16 mouse cellular contexts compared by ENCODE assay signal in genomic region chr10:25584899-25585298, GRCm38 (mm10). TPM values are rescaled to one million over a fixed set of nuclear protein-coding genes. Genes with fewer than 3 reads are reported as not detected.
DNase-seq lines count a peak whose midpoint lies in the region; ATAC-seq and TF ChIP-seq lines count a peak whose summit lies in the region.
"Had no signal": no experiment of that assay in that cellular context is flagged by ENCODE, and none has a peak within 500 bp of the region (broad histone marks: within the 10 kb centered on the region; RNA-seq: fewer than 3 reads in every experiment).

No protein-coding gene starts in this region.

- no peaks in the 10 kb centered on the region for H3K9me3 ChIP-seq in forebrain, postnatal 0 days (ENCODE audit: low read length)
- no peaks in the 10 kb centered on the region for H3K9me3 ChIP-seq in forebrain, embryonic 11.5 days (ENCODE audit: control insufficient read depth, low read length)
- no peaks in the 10 kb centered on the region for H3K9me3 ChIP-seq in midbrain, embryonic 14.5 days (ENCODE audit: control insufficient read depth, low read length)
- no peaks in the 10 kb centered on the region for H3K9me3 ChIP-seq in midbrain, embryonic 11.5 days (ENCODE audit: control insufficient read depth, low read length)
- H3K9me3 ChIP-seq in midbrain, embryonic 15.5 days: no peaks in the 10 kb centered on the region
- H3K9me3 ChIP-seq: heart, embryonic 13.5 days; liver, embryonic 13.5 days had no signal

- no peaks in the 10 kb centered on the region for H3K4me1 ChIP-seq in forebrain, postnatal 0 days (ENCODE audit: insufficient read depth)
- H3K4me1 ChIP-seq in forebrain, embryonic 11.5 days (replicated peaks; ENCODE audit: control insufficient read depth, insufficient read depth, low read length): no peaks in the 10 kb centered on the region
- no peaks in the 10 kb centered on the region for H3K4me1 ChIP-seq in midbrain, embryonic 14.5 days (ENCODE audit: control insufficient read depth, insufficient read depth, low read length)
- no peaks in the 10 kb centered on the region for H3K4me1 ChIP-seq in midbrain, embryonic 11.5 days (ENCODE audit: control insufficient read depth, insufficient read depth, low read length)
- no peaks in the 10 kb centered on the region for H3K4me1 ChIP-seq in midbrain, embryonic 15.5 days
- H3K4me1 ChIP-seq: heart, embryonic 13.5 days; liver, embryonic 13.5 days had no signal

- no peak overlapping the region for H3K4me2 ChIP-seq in forebrain, postnatal 0 days (ENCODE audit: low read depth)
- no peak overlapping the region for H3K4me2 ChIP-seq in forebrain, embryonic 11.5 days (ENCODE audit: low read depth, low read length, severe bottlenecking)
- no peak overlapping the region for H3K4me2 ChIP-seq in midbrain, embryonic 14.5 days (ENCODE audit: low read length)
- no peak overlapping the region for H3K4me2 ChIP-seq in midbrain, embryonic 11.5 days
- no peak overlapping the region for H3K4me2 ChIP-seq in midbrain, embryonic 15.5 days
- H3K4me2 ChIP-seq: heart, embryonic 13.5 days; liver, embryonic 13.5 days had no signal

- DNase-seq in forebrain, postnatal 0 days: peak; percentile 8
- no peak for DNase-seq in forebrain, embryonic 11.5 days (ENCODE audit: low spot score)
- DNase-seq in midbrain, embryonic 14.5 days: peak; percentile 2
- DNase-seq in midbrain, embryonic 11.5 days (ENCODE audit: low spot score, missing footprints): no peak
- DNase-seq in gastrocnemius, adult 2 months: peak; percentile 70
- peak; percentile 10 to 19 for DNase-seq in layer of hippocampus, postnatal 36 days
- no peak for DNase-seq in T-cell, adult 2 months (ENCODE audit: low spot score)
- DNase-seq: kidney, adult 18-20 months; liver, embryonic 13.5 days; thymus, adult 18-20 months had no signal

- no peak for TF ChIP-seq CTCF in forebrain, postnatal 0 days (IDR thresholded peaks at IDR 0.05; ENCODE audit: low read depth)
- no peak for TF ChIP-seq CTCF in gastrocnemius, adult 2 months (IDR thresholded peaks at IDR 0.05)

- no peak overlapping the region for H3K27ac ChIP-seq in forebrain, postnatal 0 days (ENCODE audit: low read depth, low read length)
- H3K27ac ChIP-seq in forebrain, embryonic 11.5 days (ENCODE audit: low read depth, low read length): no peak overlapping the region
- H3K27ac ChIP-seq in midbrain, embryonic 14.5 days (replicated peaks; ENCODE audit: low read depth, low read length): no peak overlapping the region
- no peak overlapping the region for H3K27ac ChIP-seq in midbrain, embryonic 11.5 days (ENCODE audit: low read depth, low read length)
- no peak overlapping the region for H3K27ac ChIP-seq in gastrocnemius, adult 2 months
- H3K27ac ChIP-seq in midbrain, embryonic 15.5 days: no peak overlapping the region
- H3K27ac ChIP-seq: heart, embryonic 13.5 days; liver, embryonic 13.5 days; macrophage had no signal

- no peaks in the 10 kb centered on the region for H3K36me3 ChIP-seq in forebrain, postnatal 0 days (ENCODE audit: insufficient read depth)
- no peaks in the 10 kb centered on the region for H3K36me3 ChIP-seq in forebrain, embryonic 11.5 days (ENCODE audit: control insufficient read depth, insufficient read depth, low read length)
- H3K36me3 ChIP-seq in midbrain, embryonic 14.5 days (ENCODE audit: control insufficient read depth, insufficient read depth, low read length): no peaks in the 10 kb centered on the region
- H3K36me3 ChIP-seq in midbrain, embryonic 11.5 days (ENCODE audit: control insufficient read depth, insufficient read depth, low read length): no peaks in the 10 kb centered on the region
- no peaks in the 10 kb centered on the region for H3K36me3 ChIP-seq in midbrain, embryonic 15.5 days (replicated peaks)
- H3K36me3 ChIP-seq: heart, embryonic 13.5 days; liver, embryonic 13.5 days had no signal

- no peak overlapping the region for H3K4me3 ChIP-seq in forebrain, postnatal 0 days (ENCODE audit: low read depth, low read length)
- no peak overlapping the region for H3K4me3 ChIP-seq in forebrain, embryonic 11.5 days (ENCODE audit: low read depth, low read length)
- no peak overlapping the region for H3K4me3 ChIP-seq in midbrain, embryonic 14.5 days (replicated peaks; ENCODE audit: low read depth, low read length)
- no peak overlapping the region for H3K4me3 ChIP-seq in midbrain, embryonic 11.5 days (ENCODE audit: low read depth, low read length)
- H3K4me3 ChIP-seq in gastrocnemius, adult 2 months: no peak overlapping the region
- H3K4me3 ChIP-seq in midbrain, embryonic 15.5 days: no peak overlapping the region
- H3K4me3 ChIP-seq: heart, embryonic 13.5 days; liver, embryonic 13.5 days had no signal

- ATAC-seq in forebrain, postnatal 0 days: no peak
- ATAC-seq in forebrain, embryonic 11.5 days (replicated peaks; ENCODE audit: low FRiP score): no peak
- no peak for ATAC-seq in midbrain, embryonic 14.5 days (ENCODE audit: low FRiP score, low TSS enrichment)
- no peak for ATAC-seq in midbrain, embryonic 11.5 days (ENCODE audit: low FRiP score)
- ATAC-seq in midbrain, embryonic 15.5 days (replicated peaks): no peak

- H3K9ac ChIP-seq in forebrain, postnatal 0 days: no peak overlapping the region
- no peak overlapping the region for H3K9ac ChIP-seq in forebrain, embryonic 11.5 days (ENCODE audit: low read length)
- H3K9ac ChIP-seq in midbrain, embryonic 14.5 days (replicated peaks; ENCODE audit: low read length): no peak overlapping the region
- no peak overlapping the region for H3K9ac ChIP-seq in midbrain, embryonic 11.5 days (ENCODE audit: low read length)
- H3K9ac ChIP-seq in midbrain, embryonic 15.5 days: no peak overlapping the region
- H3K9ac ChIP-seq: heart, embryonic 13.5 days; liver, embryonic 13.5 days had no signal

- intact Hi-C loops in gastrocnemius, adult 2 months (cut with DNase I): no loop called here

- 73% methylated on average over 6 of the region's 6 CpGs for WGBS in forebrain, postnatal 0 days
- 95% methylated on average over 6 of the region's 6 CpGs for WGBS in forebrain, embryonic 11.5 days
- 94% methylated on average over 6 of the region's 6 CpGs for WGBS in midbrain, embryonic 14.5 days
- whole genome bisulfite sequencing in midbrain, embryonic 11.5 days: 91% methylated on average over 6 of the region's 6 CpGs
- 95% methylated on average over 6 of the region's 6 CpGs for WGBS in midbrain, embryonic 15.5 days

- no peaks in the 10 kb centered on the region for H3K27me3 ChIP-seq in forebrain, postnatal 0 days (ENCODE audit: insufficient read depth, low read length)
- no peaks in the 10 kb centered on the region for H3K27me3 ChIP-seq in forebrain, embryonic 11.5 days (ENCODE audit: control insufficient read depth, insufficient read depth, low read length)
- no peaks in the 10 kb centered on the region for H3K27me3 ChIP-seq in midbrain, embryonic 14.5 days (ENCODE audit: control insufficient read depth, insufficient read depth, low read length)
- H3K27me3 ChIP-seq in midbrain, embryonic 11.5 days (ENCODE audit: control insufficient read depth, insufficient read depth, low read length): no peaks in the 10 kb centered on the region
- no peaks in the 10 kb centered on the region for H3K27me3 ChIP-seq in midbrain, embryonic 15.5 days (replicated peaks)
- H3K27me3 ChIP-seq: CH12.LX; heart, embryonic 13.5 days; liver, embryonic 13.5 days had no signal

RNA-seq across cellular contexts. Expression of gene Smlr1, which starts 48.8 kb away (rescaled TPM):
- total RNA-seq in forebrain, postnatal 0 days (2014; rRNA removed): not detected in 2 replicates
- polyA plus RNA-seq in forebrain, postnatal 0 days (2015; fragmentation: Nextera tagmentation; extraction: Ambion mirVana): not detected in 2 replicates
- not detected in 2 replicates for polyA plus RNA-seq in forebrain, embryonic 11.5 days (2014; fragmentation: Nextera tagmentation; extraction: Ambion mirVana)
- polyA plus RNA-seq in midbrain, embryonic 14.5 days (2014; fragmentation: Nextera tagmentation; extraction: Ambion mirVana): not detected in 2 replicates
- polyA plus RNA-seq in midbrain, embryonic 11.5 days (2014; fragmentation: Nextera tagmentation; extraction: Ambion mirVana): not detected in 2 replicates
- not detected for total RNA-seq in gastrocnemius, adult 2 months (2021)
- not detected for total RNA-seq in layer of hippocampus, postnatal 36 days (2021)
- polyA plus RNA-seq in midbrain, embryonic 15.5 days (2015; fragmentation: Nextera tagmentation; extraction: Ambion mirVana): not detected in 2 replicates
- total RNA-seq: CH12.LX; left cerebral cortex, adult 18-20 months had no signal
- polyA plus RNA-seq: heart, embryonic 13.5 days; macrophage; neural tube, embryonic 11.5 days had no signal

Comparison
In these comparisons a context has a peak if more than half of its experiments do, and no peak if none do; other contexts are left out.
1. DNase-seq: peak in forebrain, postnatal 0 days (single experiment), midbrain, embryonic 14.5 days (single experiment), gastrocnemius, adult 2 months (single experiment) and layer of hippocampus, postnatal 36 days (2 of 2); none in forebrain, embryonic 11.5 days (single experiment), midbrain, embryonic 11.5 days (single experiment) and T-cell, adult 2 months (single experiment).